Mouse (Mus musculus) kidney, postnatal 14 days (tissue): ENCODE results near the gene Ubac2.

ENCODE experiments used
- DNase-seq: peaks from one replicate; pipeline ENCODE4 v3.0.0; 2022; ENCODE audit warnings: mixed read lengths

Gene Ubac2

DNA sequence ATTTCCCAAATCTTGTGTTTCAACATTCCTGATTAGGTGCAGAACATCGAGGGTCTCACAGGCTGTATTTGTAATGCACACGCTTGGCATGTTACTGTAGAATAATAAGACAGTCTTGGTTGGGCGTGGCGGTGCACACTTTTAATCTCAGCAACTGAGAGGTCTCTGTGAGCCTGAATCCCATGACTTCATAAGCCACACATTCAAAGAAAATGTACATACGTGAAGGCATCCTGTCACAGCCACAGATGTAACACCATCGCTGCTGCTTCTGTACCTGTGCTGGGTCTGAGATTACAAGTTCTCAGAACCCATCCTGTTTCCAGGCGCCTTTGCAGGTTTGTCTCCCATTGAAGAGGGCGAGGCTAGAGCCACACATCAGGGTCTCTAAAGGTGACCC lies 133.3 kb downstream of the Ubac2 start:
- DNase-seq = no peak

DNA sequence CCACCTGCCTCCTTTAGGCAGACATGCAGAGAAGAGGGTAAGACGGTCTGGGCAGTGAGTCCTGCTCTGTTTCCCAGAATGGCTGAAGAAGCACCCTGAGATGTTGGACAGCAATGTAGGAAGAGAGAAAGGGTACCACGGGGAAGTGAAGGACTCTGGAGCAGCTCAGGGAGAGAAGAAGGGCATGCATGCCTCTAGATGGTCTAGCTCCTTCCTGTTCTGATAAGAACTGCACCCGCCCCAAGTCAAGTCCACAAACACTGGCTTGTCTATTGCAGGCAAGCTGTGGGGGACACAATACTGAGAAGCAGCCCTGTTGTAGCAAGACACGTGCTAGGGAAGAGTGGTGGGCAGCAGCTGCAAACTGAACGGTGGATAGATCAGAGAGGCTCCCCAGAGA lies 133.8 kb downstream of the Ubac2 start:
- no peak for DNase-seq

- DNase-seq = no peak
Measured at GRCm38 (mm10) chr14:122012814-122013213, 134.4 kb downstream of the Ubac2 start.

DNA sequence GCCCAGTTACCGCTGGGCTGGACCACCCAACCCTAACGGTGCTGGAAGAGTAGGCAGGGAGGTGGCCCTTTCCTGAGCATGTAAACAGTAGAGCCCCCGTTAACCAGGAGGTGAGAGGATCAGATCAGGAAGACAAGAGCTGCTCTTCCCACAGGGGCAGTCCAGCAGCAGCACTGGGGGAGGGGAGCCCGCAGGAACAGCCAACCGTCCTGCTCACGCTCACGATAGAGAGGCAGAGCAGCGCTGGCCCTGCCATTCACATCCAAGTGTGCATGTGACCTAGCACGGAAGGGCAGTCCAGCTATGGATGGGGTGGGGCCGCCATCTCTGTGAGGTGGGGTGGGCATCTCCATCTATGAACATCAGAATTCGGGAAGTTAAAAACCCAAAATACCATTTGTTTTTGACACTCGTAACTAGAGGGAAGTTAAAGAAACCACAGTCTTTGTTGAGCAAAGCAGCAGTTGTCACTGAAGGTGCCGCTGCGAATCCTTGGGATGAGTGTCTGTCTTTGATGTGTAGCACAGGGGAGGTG lies 135.1 kb downstream of the Ubac2 start:
- DNase-seq = no peak

- DNase-seq = no peak
Measured at GRCm38 (mm10) chr14:122017958-122018357, 139.5 kb downstream of the Ubac2 start.

- DNase-seq = no peak
Measured at GRCm38 (mm10) chr14:122019389-122019788, 141.0 kb downstream of the Ubac2 start.

- DNase-seq = no peak
Measured at GRCm38 (mm10) chr14:122020567-122020966, 142.1 kb downstream of the Ubac2 start.

- no peak for DNase-seq
Measured at GRCm38 (mm10) chr14:122023054-122023453, 144.6 kb downstream of the Ubac2 start.

- no peak for DNase-seq
Measured at GRCm38 (mm10) chr14:122023928-122024327, 145.5 kb downstream of the Ubac2 start.

- DNase-seq = peak; percentile 20
Measured at GRCm38 (mm10) chr14:122028926-122029745, 150.7 kb downstream of the Ubac2 start.

GRCm38 (mm10) chr14:122029851-122030250 lies 151.4 kb downstream of the Ubac2 start:
- DNase-seq = no peak

- DNase-seq = no peak
Measured at GRCm38 (mm10) chr14:122032045-122032444, 153.6 kb downstream of the Ubac2 start.

GRCm38 (mm10) chr14:122034451-122034850 lies 156.0 kb downstream of the Ubac2 start, which contains the start of gene Timm8a2:
Gene Timm8a2, plus strand, starts transcription at chr14:122034674.
- DNase-seq = no peak

- no peak for DNase-seq
Measured at GRCm38 (mm10) chr14:122035181-122035580, 156.8 kb downstream of the Ubac2 start.

DNA sequence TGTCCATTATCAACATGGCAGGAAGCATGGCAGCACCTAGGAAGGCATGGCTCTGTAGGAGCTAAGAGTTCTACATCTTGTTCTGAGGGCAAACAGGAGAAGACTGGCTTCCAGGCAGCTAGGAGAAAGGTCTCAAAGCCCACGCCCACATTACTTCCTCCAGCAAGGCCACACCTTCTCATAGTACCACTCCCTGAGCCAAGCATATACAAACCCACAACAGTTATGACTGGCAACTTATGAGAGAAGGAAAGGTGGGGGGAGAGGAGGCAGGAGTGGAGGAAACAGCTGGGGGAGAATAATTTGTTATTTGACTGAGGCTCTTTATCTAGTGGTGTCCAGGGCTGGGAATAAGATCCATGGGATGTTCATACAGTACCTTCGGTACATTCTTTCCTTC lies 157.4 kb downstream of the Ubac2 start:
- DNase-seq = no peak

DNA sequence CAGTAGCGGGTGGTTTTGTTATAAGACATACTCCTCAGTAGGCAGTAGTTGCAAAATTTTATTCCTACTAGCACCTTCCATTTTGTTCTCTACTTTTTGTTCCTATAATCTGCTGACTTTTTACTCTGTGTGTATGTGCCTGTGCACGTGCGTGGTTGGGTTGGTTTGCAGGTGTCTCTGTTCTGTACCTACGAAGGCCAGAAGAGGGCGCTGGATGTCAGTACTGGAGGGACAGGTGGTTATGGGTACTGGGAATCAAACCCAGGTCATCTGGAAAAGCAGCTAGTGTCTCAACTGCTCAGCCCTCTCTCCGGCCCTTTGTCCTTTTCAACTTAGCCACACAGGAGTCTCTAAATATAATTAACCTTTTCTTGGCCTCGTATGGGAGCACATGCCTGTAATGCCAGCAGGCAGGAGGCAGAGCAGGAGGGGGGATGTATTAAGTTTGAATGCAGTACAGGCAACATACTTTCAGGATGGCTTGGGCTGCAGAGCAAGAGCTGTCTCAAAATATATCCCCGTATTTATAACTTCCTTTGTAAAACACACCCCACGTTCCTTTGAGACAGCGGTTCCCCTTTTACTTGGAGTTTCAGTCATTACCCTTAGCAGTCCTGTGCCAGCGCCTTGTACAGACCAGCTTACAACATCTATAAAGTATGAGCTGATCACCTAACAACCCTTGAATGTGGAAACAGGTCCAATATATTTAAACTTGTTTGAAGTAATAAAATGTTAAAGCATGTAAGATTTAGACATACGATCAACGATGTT lies 160.6 kb downstream of the Ubac2 start:
- DNase-seq = no peak

- DNase-seq = no peak
Measured at GRCm38 (mm10) chr14:122041413-122041825, 163.0 kb downstream of the Ubac2 start.

GRCm38 (mm10) chr14:122042142-122042694 lies 163.8 kb downstream of the Ubac2 start:
- DNase-seq = no peak

- DNase-seq = no peak
Measured at GRCm38 (mm10) chr14:122047784-122048183, 169.4 kb downstream of the Ubac2 start.

DNA sequence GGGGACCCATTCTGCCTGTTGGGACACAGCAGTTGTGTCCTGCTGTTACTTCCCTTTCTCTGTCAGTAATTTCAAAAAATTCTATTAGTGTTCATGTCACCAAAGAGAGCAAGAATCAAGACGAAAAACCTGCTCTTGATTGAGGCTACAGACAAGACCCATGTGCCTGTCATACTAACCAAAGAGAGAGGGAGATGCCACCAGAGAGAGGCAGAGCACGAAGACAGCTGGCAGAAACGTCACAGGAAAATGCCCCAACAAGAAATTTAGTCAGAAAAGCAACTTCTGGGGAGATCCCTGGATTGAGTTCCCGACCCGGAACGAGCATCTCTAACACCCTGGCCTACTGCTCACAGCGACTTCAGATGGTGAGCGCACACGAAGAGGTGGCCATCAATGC lies 170.4 kb downstream of the Ubac2 start:
- DNase-seq = no peak

GRCm38 (mm10) chr14:122052896-122053635 lies 174.6 kb downstream of the Ubac2 start:
- no peak for DNase-seq

GRCm38 (mm10) chr14:122056871-122057270 lies 178.5 kb downstream of the Ubac2 start:
- no peak for DNase-seq

DNA sequence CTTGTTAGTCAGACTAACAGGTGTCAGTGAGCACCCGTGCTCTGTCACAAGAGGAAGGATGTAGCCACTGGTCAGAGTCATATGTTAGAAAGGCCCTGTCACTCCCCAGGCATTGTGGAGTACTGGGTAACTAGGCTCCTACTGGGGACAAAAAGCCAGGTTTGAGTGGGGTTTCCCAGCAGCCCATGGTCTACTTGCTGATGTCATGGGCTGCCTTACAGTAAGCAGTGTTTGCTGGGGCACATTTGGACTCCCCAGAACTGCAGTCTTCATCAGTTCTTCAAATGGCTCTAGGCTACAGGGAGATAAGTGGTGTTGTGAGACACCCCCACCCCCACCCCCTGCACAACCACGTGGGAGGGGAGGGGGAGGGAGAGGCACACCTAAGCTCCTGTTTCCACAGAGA lies 179.5 kb downstream of the Ubac2 start:
- no peak for DNase-seq
